Mouse (Mus musculus) gastrocnemius, postnatal 14 days (tissue): ENCODE measurements at regions not wholly inside any gene's neighbourhood (a gene's known extent, or its start where the extent isn't known, plus 50 kb on each side); places are given as distances from the start of the nearest gene placed in this dataset.

Experiments
- DNase-seq: peaks from one replicate; pipeline ENCODE4 v3.0.0; 2021; ENCODE audit warnings: mixed read lengths
- intact Hi-C: fragments of 180-260 bp; cut with DNase I; formaldehyde crosslinking; loops from one replicate; pipeline ENCODE4 v1.15.1; 2025; ENCODE audit warnings: low total_unique reads

DNA sequence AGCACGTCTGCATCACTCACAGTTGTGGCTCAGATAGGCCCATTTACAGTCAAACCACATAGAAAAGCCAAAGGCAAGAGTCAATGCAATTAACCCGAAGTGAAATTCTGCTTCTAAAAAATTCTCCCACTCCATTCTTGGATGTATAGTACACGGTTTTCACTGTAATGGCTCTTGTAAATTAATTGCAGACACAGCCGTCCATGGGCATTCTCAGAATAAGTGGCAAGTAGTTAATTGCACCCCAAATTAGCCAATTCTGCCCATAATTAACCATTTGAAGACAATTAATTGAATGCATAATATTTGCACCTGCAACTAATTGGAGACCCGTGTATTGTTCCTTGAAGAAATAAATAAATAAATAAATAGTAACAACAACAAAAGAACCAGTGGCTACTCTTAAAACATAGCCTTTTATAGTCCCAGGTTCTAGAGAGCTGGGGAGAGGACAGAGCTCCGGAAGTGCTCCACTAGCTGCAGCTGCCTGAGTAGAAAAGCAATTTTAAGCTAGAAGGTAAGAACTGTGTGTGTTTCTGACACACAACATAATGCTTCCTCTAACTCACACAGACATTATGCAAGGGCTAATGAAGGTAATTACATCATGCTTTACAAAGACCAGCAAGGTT lies 266.2 kb downstream of the Sox11 start:
- intact Hi-C loops, result no loop called here

DNA sequence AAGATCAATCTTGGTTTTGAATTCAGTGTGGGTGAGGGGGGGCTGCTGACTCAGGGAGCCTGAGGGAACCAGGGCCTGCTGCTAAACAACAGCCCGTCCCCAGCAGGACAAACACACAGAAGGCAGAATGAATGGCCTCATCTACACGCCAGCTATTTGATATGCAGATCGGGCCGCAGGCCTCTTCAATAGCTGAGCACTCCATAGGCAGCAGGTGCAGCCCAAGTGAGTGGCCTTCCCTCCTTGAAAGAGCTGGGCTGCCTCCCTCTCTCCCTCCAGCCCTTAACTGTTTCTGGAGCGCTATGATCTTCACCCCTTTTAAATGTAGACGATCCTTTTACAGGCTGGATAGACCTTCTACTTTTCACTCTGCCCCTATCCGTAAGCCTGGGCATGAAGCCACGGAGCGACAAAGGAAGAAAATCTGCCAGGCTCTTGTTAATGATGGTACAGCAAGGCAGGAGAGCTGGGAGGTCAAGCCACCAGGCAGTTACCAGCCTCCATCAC lies 277.3 kb downstream of the Sox11 start:
- no peak for DNase-seq
- intact Hi-C loops, result no loop called here

More for the DNA sequence above, 266.2 kb downstream of the Sox11 start:
- DNase-seq, result no peak

DNA sequence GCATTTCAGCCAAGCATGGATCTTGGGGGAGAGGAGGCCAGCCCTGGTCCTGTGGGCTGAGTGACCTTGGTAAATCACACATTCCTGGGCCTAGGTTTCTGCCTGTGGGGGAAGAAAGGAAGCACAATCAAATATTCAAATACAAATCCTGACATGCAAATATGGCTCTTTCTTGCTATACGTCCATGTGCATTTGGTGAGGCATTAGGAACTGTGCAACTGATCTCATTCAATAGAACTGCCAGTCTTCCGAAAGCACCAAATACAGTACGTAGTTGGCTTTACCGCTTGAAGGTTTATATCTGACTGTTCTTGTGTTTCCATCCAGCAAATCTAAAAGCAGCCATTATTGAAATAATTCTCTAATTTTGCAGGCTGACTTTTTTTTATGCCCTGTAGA lies 278.9 kb downstream of the Sox11 start:
- no peak for DNase-seq
- intact Hi-C loops, result no loop called here

DNA sequence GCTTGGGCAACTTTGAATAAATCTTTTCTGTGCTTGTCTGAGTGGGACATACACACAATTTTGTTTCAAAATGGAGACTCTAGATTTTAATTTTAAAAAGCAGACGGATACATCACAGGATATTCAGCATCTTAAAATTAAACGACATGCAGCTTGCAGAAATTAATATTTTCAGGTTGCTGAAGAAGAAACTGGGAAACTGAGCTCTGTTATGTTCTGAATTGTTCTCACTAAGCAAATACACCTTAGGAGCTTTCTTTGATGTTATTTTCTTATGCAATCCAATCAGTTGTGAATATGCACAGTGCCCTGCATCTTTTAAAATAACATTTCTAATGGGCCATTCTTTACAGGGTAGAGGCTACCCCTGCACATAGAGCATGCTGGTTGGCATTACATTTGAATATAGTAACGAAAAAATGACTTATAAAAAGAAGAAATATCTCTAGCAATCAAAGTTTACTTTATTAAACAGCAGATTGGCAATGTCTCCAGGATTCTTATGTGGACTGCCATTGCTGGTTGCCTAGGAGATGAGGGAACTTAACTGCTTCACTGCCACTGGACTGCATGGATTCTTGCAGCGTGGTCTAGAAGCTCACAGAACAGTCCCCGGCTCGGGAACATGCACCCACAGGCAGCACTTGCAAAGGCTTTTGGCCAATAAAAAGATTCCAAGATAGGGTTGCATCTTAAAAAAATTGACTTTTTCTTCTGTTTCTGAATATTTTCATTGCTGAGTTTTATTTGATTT lies 279.7 kb downstream of the Sox11 start:
- intact Hi-C loops, result no loop called here

DNA sequence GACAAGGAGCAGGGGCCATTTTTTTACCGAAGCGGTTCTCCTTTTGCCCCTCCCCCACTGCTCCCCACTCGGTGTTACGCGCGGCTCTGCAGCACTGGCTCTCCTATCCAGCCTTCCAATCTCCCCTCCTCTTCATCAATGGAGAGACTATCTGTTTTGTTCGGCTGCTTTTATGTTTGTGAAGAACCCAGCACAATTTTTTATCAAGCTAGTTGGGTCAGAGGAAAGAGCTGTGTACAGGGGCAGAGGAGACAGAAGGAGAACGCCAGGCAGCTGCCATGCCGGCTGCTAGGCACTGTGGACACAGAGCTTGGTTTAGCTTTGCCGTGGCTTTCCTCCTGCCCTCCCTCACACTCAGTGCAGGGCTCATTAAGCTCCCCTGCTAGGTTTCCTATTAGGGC lies 280.3 kb downstream of the Sox11 start:
- DNase-seq, result peak; percentile 9
- intact Hi-C loops, result no loop called here

More for the DNA sequence above, 279.7 kb downstream of the Sox11 start:
- DNase-seq, result no peak

DNA sequence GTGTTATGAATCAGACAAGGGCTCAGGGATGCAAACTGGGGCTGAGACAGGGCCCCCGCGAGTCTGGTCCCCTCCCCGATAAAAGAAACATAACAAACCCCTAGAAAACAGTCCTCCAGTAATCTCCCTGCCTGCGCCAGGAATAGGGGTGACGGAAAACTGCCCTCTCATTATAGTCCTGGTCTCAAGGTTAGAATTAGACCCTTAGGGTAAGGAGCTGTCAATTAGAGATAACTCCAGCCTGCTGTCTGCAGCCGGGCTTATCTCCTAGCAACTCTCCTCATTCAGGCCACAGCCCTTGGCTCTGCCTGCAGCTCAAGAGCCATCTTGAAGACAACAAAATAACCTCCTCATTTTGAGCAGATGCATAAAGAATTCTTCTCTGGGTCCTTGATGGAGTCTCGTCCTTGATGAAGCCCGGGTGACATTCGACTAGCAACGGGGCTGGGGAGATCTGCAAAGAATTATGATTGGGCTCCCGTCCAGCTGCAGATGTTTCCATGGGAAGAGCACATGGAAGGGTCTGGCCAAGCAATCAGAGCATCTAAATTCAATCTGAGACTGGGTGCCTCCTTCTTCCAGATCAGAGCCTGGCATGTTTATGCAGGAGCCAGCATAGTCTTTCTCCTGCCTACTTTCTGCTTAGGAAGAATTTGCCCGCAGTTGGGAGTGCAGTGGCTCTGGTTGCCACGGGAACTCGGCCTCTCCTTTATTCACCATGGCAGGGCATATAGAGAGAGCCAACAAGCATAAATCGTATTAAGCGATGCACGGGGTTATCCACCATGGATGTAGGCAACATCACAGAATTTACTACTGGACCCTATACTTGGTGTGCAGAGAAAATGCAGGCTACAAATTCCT lies 281.2 kb downstream of the Sox11 start:
- DNase-seq, result peak; percentile 20
- intact Hi-C loops, result no loop called here

DNA sequence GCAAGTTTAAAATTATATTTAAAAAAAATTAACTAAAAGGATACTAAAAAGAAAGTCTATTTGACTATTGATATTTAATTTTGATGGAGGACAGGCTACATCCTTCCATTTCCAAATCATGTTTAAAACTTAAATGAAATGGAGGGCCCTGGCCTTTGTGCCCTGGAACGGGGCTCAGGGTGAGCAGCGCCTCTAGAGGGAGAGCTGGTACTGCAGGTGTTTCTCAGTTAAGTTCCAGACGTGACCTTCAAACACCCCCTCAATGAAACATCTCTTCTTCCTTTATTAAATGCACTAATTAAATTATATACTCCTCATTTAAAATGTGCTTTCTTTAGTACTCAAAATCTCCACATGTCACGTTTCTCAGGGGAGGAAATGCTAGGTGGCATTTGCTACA lies 282.5 kb downstream of the Sox11 start:
- DNase-seq, result peak; percentile 15
- intact Hi-C loops, result no loop called here

DNA sequence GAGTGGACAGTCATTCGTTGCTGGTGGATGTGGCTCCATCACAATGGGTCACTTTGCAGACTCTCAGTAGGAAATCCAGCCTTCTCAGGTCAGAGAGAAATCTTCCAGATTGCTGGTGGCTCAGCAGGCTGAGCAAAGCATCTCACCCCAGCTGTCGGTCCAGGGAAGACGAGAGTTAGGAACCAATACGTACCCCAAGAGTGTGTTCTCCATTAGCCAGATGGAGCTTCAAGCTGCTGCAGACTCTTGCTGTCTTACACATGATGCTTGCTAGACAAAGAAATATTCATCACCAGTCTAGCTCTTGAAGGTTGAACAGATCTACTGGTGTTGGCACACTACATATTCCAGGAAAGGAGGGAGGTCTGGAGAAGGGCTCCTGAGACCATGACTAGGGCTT lies 288.0 kb downstream of the Sox11 start:
- intact Hi-C loops, result no loop called here
- no peak for DNase-seq

DNA sequence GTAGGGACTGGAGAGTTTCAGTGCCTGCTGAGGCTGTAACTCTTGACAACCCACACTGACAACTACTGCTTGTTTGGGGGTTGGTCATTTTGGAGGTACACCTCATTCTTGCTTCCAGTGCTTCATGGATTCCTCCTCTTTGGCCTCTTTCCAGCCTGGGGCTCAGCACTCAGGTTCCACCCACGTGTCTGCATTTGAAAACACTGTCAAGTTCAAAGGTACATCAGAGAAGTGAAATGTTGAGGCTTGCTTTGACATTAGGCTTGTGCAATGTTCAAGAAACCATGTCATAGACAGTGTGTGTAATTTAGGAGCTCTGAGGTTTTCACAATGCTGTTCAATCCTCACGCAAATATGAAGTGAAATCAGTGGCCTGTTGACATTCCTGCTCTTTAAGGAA lies 304.5 kb downstream of the Sox11 start:
- intact Hi-C loops, result no loop called here
- DNase-seq, result no peak

DNA sequence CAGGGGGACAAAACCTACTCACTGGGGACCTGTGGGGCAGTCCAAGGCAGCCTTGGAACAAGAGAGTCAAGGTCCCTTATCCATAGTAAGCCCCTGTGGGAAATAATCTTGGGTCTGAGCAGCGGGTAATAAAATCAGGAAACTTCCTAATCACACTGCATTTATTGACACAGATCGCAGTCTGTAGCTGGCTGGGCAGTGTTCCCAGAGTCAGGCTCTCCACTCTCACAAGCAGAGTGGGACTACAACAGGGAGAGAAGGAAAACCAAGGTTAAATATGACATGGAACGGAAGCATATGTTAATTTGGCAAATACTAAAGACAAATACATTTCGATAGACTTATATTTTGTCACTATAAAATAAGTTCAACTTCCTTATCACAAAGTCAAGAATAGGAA lies 322.6 kb downstream of the Sox11 start:
- intact Hi-C loops, result no loop called here
- DNase-seq, result no peak

DNA sequence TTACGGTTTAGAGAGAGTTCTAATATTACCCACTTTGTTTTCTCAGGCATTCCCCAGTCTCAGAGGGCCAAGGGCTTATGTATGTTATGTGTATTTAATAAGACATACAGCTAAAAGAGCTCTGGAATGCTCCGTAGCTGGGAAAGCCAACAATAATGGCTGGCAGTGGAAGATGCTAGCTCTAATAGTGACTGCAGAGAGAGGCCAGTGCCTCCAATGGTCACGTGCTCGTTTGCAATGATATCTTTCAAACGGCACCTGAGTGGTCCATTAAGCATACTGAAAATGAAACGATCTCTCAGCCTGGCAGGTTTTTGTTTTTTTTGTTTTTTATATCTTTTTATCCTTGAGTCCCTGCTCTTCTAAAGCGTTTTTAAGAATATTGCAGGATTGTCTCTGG lies 324.0 kb downstream of the Sox11 start:
- DNase-seq, result no peak
- intact Hi-C loops, result no loop called here

DNA sequence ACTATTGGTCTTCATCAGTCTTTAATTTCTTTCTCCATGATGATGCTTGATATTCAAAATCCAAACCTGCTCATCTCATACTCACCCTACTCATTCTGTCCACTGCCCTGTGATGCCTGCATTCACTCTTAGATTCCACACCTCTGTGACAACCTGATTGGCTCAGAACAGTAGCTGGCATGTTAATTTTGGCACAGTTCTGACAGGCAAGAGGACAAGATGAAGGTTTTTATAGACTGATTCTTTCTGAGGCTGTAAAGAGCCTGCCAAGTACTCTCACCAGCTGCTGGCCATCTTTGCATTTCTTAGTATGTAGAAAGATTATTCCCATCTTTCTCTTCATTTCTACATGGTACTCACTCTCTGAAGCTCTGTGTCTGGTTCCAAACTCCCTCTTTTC lies 343.1 kb downstream of the Sox11 start:
- intact Hi-C loops, result no loop called here
- no peak for DNase-seq

DNA sequence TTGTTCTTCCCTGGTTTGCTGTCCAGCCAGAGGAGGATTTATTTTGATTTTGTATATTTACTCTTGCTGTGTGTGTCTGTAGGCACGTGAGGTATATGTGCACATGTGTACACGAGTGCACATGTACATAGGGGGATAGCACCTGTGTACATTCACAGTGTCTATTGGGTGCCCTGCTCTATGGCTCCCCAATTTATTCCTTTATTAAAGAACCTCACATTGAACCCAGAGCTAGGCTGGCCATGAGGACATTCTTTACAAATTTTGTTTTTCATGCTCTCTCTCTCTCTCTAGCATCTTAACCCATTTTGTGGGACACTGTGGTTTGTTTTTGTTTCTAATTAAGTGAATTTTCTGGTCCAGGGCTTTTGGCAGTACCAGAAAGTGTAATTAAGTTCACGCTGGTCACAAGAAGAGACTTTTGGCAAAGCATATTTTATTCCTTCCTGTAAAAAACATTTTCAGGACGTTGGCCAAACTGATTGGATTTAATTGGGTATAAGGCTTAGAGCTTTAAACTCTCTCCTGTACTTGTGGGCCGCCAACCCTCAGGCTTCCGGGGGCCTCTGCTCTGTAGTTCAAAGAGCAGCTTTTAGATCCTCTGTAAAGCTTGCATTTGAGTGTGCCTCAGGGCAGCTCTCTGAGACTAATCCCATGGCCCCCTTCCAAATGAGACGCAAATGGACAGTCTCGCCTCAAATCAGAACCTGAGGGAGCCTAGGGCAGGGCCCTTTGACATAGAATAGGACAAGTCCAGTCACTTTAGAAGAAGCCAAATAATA lies 365.9 kb downstream of the Sox11 start:
- no peak for DNase-seq
- intact Hi-C loops, result no loop called here

DNA sequence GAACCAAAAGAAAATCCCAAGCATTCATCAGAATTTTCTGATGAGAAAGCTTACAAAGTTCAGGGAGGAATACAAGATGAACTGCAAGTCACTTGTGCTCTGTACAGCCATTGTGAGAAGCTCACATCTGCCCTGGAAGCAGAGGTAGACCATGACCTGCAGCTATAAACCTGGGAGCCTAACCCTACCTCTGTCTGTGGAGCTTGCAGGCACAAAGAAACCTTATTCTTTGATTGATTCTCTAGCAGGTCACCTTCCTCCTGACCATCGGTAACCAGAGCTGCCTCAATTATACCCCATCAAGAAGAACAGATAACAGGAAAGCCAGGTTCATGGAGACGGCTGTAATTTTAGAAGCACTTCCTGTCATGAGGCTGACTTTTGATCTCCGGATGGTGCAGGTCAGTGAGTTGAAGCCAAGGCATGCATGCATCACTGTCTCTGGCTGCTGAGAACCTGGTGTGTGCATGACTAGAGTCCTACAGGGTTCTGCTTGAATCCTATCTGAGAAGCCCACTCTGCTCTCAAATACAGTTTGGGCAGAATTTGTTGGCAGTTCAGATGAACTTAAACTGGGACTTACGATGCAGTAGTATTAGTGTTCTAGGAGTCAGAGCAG lies 369.8 kb downstream of the Sox11 start:
- DNase-seq, result no peak

DNA sequence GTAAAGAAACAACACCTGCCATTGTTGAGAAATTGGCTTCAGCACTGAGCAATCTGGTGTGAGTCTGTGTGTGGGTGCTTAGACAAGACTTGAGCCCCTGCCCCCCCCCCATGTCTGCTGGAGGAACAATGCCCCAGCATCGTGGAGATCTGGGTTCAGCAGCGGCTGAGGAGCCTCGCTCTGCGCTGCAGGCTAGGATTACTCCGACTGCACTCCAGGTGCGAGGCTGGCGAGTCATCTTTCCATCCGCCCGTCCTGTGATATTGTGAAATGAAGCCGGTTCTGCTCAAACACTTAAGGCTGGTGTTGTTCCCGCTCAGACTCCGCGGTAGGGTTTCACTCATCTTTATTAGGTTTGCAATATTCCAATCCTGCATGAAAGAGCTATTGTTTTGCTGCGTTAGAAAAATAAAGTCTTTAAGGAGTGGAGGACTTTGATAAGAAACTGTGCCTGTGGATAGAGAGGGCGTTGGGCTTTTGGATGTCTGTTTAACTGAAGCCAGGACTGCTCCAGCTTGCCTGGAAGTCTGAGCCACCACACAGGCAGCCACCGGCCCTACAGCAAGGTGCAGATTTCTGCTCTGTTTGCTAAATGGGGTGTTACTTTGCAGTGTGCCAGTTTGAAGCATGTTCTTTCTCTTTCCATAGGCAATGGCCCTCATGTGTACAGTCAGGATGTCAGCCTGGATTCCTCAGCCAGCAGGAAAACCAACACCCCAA lies 375.2 kb downstream of the Sox11 start:
- DNase-seq, result no peak
- intact Hi-C loops, result no loop called here

More for the DNA sequence above, 369.8 kb downstream of the Sox11 start:
- intact Hi-C loops, result no loop called here

DNA sequence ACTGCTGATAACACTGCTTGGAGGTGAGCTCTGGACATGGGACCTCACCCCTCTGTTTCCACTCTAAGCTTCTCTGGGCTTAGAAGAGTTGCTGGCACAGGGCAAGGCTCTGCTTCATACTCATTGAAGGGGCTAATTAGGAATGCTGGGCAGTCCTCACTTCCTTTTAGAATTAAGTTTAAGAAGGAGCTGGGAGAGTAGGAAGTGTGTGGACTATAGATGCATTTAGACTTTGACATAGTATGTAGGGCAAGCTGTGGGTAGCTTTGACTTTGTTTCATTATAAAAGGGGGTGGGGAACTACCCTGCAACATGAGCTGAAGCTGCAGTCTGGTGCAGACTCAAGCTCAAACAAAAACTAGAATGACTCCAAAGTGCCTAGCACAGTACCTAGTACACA lies 378.5 kb downstream of the Sox11 start:
- intact Hi-C loops, result no loop called here
- no peak for DNase-seq

DNA sequence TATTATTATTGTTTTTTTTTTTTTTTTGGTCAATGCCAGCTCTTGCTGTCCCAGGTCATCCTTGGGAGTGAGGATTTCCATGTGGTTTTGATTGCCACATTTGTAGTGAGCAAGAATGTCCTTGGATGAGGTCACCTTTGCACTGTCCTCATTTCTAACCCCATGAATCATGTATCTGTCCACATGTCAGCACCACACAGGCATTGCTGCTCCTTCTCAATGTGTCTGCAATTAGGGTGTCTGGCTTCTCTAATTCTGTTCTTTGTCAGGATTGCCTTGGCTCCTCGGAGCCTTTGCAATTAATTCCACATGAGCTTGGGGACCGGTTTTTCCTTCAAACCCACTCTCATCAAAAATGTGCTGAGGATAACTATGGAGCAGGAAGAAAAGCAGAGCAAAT lies 402.5 kb downstream of the Sox11 start:
- no peak for DNase-seq
- intact Hi-C loops, result no loop called here

DNA sequence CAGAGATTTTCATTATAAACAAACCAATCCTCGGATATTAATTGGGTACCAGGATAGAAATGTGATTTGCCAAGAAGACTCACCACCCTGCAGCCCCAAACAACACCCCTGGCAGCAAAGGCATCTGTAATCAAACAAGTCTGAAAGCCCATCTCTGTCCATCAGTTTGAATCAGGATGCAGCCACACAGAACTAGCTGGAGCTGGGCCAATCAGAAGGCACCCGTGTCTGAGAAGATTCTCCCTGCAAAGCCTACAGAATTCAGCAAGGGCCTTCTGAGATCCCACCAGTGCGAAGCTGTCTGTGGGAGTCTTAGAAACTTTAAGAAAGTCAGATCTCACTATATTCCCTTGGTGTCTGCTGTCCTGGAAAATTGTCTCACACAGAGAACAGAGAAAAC lies 404.5 kb downstream of the Sox11 start:
- no peak for DNase-seq
- intact Hi-C loops, result no loop called here
